Mouse (Mus musculus): ENCODE measurements around the gene Ppp1r16b.

Ppp1r16b gene

DNA sequence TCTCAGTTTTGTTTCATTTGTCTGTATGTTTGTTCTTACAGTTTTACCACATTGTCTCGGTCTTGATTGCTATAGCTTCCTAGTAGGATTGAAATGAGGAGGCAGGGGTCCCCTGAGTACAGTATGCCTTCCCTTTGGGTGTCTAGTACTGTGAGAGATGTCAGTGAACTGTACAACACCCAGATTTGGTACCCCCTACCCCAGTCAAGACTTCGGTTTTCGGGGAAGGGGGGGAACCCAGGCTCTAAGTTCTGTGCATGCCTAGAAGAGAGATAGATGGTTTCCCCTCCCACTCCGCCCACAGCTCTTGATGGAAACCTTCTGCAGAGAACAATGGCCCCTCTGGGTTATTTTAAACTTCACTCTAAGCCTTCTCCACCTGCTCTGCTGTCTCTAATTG is at the start of gene Ppp1r16b:
TSS of gene Ppp1r16b (plus strand) at position 301 of the 400 bp plus-strand sequence.
- no peak for DNase-seq (ENCODE audit: low spot score in 2 of 2)

DNA sequence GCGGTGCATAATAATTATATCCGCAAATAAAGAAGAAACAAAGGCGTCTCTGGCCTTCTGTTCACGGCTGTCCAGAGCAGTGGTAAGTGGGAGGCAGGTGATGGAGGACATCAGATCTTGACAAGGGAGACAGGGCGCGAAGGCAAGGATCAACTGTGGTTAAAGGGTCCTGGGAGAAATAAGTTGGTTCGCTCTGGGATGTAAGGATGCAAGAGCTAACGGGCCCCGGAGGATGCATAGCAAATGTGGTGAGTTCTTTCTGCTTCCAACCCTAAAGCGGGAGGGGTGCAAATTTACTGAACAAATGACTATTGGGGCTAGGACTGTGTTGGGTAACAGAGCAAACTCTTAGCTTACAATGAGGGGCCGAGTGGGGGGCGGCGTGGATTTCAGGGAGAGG is 49.5 kb upstream of the Ppp1r16b start:
- no peak for DNase-seq (ENCODE audit: low spot score in 2 of 2)

DNA sequence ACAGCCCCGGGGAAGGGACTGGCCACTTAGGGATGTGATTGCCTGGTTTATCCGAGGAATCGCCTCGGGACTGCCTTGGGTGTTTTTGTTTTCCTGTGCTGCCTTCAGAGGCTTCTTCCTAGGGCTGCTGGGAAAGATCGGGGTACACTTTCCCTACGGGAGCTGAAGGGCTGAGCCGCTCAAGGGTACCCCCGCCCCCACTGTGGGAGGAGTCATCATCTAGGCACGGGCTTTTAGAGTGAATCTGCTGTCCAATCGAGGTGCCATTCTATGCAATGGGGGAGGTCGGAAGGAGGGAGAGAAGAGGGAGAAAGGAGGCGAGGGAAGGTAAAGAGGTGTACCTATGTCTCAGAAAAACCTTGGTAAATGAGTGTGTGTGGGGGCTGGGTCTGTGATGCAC is 48.9 kb upstream of the Ppp1r16b start:
- DNase-seq (ENCODE audit: low spot score in 2 of 2): no peak

DNA sequence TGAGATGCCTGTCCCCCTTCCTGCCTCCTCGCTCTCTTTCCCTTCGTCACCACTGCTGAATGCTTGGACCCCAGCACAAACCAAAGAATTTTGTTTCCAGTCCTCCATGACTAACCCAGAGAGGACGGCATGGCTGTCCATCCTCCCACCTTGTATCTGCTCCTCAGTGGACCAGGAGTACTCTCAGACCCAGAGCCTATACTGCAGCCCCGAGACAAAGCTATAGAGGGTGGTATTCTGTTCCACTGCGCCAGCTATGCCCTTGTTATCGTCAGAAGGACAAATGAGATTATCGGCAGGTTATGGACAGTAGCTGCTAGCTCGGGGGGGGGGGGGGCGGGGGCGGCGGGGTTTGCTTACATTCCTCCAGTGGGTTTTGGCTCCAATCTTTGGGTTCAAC is 48.4 kb upstream of the Ppp1r16b start:
- DNase-seq (ENCODE audit: low spot score in 2 of 2): no peak

DNA sequence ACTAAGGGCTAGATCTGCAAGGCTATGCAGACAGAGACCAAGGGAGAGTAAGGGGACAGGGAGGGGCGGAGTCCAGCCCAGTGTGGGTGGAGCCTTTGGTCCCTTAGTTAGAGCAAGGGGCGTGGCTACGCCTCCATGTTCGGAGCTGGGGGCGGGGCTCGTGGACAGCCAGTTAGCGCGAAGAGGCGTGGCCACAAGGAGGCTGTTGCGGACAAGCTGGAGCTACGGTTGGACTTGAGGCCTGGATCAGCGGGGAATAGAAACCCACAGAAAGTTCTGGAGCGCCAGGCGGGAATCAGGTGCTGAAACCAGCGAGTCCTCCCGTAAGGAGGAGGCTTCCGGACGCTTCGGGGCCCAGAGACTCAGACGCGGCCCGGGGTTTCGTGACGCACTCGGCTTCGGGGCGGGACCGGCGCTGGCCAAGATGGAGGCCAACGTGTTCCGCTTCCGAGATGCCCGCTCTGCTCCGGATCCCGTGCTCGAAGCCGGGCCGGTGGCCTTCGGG is 40.4 kb upstream of the Ppp1r16b start, which contains the start of gene Actr5:
TSS of gene Actr5 (plus strand) at position 171 of the 505 bp plus-strand sequence.
- peak; percentile 88 to 92 for DNase-seq (ENCODE audit: low spot score in 2 of 2)

DNA sequence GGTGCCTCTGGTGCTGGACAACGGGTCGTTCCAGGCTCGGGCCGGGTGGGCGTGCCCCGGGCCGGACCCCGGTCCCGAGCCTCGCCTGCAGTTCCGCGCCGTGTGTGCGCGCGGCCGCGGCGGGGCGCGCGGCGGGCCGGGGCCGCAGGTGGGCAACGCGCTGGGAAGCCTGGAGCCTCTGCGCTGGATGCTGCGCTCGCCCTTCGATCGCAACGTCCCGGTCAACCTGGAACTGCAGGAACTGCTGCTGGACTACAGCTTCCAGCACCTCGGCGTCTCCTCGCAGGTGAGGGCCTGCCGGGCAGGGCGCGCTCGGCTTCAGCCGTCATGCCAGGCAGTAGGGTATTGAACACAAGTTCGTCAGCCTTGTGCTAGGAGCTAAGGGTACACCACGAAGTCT is 40.0 kb upstream of the Ppp1r16b start:
- DNase-seq (ENCODE audit: low spot score in 2 of 2): peak in 1 of 2 experiments; percentile 42

DNA sequence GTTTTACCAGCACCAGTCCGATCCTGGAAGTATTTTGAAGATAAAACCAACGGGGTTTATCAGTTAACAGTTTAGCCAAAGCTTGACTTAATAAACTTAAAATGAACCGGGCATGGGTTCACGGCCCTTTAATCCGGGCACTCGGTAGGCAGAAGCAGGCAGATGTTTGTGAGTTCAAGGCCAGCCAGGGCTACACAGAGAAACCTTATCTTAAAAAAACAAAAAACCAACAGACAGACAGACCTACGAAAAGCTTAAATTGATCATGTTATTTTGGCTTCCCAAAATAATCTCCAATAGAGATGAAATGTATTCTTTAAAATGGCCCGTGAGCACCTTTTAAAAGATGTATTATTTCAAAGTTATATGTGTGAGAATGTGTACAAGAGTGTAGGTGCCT is 39.5 kb upstream of the Ppp1r16b start:
- no peak for DNase-seq (ENCODE audit: low spot score in 2 of 2)

DNA sequence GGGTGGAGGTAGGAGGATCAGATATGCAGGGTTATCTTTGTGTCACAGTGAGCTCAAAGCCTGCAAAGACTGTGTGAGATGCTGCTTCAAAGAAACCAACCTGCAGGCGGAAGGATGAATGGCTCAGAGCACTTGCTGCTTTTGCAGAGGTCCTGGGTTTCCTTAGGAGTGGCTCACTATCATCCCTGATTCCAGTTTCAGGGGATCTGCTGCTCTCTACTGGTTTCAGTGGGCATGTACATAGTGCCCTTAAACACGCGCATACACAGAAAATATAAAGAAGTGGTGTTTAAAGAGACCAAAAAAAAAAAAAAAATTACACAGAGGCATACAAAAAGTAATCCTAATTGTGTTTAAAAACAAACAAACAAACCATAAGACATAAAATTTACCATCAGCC is 36.3 kb upstream of the Ppp1r16b start:
- no peak for DNase-seq (ENCODE audit: low spot score in 2 of 2)

DNA sequence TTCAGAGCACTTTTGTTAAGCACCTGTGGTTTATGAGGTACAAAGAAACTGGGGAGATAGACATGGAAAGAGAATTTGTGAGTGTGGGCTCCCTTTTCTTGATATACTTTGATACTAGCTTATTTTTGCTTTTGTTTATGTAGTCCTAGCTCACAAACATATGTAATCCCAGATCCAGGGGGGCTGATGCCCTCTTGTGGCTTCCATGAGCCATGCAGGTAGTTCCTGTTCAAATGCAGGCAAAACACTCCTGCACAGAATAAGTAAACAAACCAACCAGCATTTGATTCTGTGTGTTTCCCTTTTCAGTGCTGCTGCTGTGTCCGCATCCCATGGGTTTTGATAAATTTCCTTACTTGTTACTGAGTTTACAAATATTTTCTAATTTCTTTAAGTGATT is 35.8 kb upstream of the Ppp1r16b start:
- no peak for DNase-seq (ENCODE audit: low spot score in 2 of 2)

DNA sequence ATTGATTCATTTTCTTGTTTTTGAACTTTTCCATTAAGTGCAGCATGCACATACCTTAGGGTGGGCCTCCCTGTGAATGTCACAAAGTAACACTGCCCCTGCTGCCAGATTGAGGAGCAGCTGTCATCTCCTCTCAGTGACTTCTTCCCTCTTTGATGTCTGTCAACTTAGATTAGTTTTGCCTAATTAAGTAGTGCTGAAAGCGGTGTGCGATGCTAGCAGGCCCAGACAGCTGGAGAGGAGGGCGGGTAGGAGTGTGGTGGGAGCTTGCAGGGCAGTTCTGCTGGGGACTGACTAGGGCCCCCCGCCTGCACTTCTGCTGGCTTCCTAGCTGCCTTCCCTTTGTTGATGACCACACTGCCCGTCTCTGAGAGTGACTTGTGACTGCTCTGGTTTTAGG is 33.3 kb upstream of the Ppp1r16b start:
- no peak for DNase-seq (ENCODE audit: low spot score in 2 of 2)

DNA sequence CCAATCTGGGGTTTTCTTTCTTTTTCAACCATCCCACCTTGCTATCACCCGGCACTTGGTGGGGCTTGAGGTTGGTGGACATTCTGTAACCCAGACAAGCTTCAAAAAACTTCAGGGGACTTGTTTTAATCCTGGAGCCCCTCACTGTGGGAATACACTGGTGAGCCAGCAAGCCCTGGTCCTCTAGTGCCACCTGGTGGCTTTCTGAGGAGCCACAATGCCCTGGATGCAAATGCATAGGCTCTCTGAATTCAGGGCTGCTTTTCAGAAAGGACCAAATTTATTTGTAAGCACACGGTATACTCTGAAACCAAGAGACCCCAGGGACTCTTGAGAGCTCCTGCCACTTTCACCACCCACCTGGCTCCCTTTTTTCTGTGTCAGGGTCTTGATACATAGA is 23.3 kb upstream of the Ppp1r16b start:
- DNase-seq (ENCODE audit: low spot score in 2 of 2): peak; percentile 45 to 74

DNA sequence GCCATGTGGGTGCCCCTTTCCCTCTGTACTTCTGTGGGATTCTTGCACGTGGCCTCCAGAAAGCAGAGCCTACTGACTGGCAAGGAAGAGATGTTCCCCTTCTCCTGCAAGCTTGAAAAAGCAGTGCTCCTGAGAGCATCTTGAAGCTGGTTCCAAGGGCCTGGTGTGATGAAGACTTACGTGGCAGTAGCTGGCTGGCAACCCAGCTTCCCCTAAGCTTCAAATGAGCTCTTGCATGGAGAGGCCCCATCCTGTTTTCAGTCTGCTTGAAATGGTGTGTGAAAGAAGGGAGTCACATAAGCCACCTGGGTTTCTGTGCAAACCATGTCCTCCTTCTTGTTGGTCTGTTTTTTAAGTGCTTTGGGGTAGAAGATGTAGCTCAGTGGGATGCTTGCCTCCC is 22.6 kb upstream of the Ppp1r16b start:
- no peak for DNase-seq (ENCODE audit: low spot score in 2 of 2)

DNA sequence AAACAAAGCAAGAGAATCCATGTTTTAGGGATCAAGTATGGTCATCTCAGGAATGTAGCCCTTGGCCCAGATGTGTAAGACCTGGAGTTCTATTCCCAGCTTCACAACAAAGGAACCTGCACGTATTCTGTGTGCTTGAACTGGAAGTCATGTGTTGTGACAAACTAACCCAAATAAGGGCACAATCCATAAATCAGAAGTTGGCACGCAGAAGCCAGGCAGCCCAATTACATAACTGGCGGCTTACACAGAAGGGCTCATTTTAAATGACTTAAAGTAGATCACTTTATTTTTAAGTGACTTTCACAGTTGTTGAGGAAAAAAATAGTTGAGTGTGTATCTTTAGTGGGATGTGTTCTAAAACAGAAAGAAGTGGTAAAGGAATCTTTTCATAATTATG is 21.4 kb upstream of the Ppp1r16b start:
- DNase-seq (ENCODE audit: low spot score in 2 of 2): no peak

DNA sequence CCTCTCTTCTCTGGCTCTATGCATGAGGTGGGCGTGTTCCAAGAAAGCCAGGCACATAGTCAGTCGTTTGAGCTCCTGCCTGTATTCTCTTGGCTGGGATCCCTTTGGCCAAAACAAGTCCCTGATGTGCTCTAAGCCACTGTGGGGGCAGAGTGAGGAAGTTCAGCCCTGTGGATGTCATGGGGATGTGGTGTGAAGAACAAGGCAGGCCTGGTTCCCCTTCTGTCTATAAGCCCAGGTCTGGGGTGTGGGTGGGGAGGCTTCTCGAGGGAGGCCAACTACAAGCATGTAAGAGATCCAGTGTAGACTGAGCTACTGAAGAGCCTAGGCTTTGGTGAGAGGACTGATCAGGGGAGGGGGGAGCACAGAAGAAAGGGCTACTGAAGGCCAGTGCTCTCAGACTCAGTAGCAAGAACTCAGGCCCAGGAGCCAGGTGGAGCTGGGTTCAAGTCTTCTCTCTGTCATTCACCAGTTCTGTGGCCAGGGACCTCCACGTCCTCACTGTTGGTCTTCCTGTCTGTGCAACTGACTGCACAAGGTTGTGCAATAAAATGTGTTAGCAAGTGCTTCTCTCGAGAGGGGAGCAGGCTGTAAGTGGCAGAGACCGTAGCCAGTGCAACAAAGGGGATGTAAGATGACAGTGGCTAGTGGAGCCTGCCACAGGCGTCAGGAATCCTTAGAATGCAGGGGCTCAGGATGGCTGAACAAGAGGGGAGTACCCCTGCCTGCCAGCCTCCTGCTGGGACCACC is 13.9 kb upstream of the Ppp1r16b start:
- no peak for DNase-seq (ENCODE audit: low spot score in 2 of 2)

DNA sequence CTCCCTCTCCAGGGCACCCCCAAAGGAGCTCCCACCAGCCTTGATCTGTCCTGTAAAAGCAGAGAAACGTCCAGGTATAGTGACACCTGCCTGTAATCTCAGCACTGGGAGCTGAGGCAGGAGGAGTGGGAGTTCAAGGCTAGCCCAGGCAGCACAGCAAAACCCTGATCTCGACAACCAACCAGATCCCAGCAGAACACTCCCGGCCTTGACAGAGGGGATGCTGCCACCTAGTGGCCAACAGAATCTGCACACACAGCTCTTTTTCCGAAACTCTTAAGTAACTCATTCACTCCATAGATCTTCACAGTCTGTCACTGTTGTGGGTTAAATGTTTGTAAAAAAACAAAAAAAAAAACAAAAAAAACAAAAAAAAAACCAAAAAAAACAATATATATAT is 12.2 kb upstream of the Ppp1r16b start:
- peak; percentile 53 to 83 for DNase-seq (ENCODE audit: low spot score in 2 of 2)

DNA sequence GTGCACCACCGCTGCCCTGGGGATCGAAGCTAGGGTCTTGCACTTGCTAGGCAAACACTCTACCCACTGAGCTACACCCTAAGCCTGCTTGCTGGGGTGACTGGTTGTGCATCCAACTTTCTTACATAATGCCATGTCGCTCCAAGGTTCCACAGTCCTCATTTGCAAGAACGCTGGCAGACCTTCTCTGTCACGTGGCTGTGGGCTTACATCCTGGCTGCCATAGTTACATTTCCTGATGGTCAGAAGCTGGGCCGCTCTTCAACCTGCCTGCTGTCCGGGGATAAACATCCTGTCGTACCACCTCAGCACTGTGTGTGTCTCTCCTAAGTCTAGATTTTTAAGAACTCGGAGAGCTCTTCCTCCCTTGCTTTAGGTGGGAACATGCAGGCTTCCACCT is 10.5 kb upstream of the Ppp1r16b start:
- DNase-seq (ENCODE audit: low spot score in 2 of 2): no peak

DNA sequence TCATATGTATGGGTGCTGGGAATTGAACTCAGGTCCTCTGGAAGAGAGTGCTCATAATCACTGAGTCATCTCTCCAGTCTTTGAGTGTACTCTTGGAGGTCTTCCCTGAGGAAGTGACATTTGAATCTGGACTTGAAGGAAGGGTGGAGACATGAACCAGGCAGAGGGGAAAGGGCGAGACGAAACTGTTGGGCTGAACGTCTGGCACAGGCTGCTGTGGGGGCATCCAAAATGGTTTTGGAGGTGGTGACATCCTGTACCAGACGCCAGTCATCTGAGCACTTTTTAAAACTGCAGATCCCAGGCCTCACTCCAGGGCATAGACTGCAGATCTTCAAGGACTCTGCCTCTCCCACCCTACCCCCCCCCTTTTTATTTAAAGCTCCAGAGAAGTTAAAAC is 9.4 kb upstream of the Ppp1r16b start:
- no peak for DNase-seq (ENCODE audit: low spot score in 2 of 2)

DNA sequence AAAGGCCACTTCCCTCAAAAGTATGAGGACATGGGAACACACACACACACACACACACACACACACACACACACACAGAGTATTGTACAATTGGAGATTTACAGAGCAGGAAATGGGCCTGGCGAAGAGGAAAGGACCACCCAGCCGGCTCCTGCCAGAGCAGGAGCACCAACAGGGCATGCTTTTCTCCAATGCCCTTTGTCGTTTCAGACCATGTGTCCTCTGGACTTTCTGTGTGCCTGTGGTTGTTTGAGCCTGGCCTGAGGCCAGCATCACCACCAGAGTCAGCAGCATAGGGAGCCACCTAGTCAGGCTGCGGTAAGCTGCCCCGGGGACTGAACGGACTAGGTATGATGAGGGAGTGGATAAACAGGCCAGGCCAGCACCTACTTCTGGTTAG is 6.4 kb upstream of the Ppp1r16b start:
- DNase-seq (ENCODE audit: low spot score in 2 of 2): no peak

DNA sequence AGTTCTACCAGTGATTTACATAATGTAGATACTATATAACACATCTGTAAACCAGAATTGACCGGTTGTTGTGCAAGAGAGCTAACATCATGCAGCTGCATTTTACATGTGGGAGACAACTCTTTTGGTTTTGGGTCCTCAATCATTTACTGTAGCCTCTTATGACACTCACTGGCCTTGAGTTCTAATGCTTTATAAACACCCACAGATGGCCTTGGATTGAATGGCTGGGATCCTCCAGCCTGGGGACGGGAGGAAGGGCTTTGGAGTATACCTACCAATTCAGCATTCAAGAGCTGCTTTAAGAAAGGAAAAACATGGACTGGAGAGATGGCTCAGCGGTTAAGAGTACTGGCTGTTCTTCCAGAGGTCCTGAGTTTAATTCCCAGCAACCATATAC is 5.9 kb upstream of the Ppp1r16b start:
- DNase-seq (ENCODE audit: low spot score in 2 of 2): no peak

DNA sequence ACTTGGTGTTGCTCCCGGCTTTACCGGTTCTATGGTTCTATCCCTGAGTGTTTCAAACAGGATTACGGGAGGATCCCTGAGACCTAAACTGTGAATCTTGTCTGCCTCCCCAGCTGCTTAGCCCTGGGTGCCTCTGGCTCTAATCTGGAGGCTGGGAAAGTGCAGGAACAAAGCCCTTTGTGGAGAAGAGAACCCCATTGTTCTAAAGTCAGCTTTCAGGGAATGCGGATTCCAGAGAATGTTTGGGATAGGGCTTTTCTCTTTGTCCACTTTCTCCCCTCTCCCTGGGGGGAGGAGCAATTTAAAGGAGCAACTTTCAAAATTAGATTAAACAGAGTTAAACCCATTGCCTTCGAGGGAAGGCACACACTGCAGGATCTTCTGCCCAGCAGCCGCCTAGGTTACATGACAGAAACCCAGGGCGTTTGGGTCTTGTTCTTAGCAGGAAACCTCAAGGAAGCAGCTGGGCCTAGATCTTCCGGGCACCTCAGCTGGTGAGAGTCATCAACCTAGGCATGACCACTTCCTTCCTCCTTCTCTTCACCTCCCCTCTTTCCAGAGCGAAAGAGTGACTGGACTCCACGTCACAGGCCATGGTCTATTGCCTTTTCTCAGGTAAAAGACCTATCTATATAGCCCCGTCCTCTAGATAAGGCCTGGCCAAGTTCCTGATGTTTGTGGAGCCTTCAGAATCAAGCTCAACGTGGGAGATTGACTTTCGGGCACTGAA is 1.0 kb downstream of the Ppp1r16b start:
- peak; percentile 61 to 66 for DNase-seq (ENCODE audit: low spot score in 2 of 2)

DNA sequence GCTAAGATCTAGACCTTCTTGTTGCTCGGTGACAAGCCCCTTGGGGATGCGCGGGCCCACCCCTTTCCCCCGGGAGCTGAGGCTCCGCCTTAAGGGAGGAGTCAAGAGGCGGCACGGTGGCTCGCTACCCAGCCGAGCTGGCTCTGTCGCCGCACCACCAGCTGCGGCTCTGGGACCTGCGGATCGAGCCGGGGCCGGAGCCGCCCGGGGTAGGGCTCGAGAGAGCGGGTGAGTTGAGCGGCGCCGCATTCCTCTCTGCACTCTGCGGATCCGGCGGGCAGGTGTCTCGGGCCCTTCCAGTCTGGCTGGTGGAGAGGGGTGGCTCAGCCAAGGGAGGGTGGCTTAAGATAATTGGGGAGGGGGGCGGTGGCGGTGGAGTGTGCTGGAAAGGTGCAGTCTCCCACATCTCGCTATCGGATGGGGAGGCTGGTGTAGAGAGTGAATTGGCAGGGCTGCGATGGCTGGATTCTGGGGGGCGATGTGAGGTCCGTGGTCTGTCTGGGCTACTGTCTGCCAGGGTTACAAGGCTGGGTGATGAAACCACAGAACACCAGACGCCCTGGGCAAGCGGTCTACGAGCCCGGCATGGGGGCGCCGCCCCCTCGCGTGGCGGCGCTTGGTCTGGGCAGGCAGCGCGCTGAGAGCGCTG is 1.9 kb downstream of the Ppp1r16b start:
- DNase-seq (ENCODE audit: low spot score in 2 of 2): peak; percentile 81 to 84

DNA sequence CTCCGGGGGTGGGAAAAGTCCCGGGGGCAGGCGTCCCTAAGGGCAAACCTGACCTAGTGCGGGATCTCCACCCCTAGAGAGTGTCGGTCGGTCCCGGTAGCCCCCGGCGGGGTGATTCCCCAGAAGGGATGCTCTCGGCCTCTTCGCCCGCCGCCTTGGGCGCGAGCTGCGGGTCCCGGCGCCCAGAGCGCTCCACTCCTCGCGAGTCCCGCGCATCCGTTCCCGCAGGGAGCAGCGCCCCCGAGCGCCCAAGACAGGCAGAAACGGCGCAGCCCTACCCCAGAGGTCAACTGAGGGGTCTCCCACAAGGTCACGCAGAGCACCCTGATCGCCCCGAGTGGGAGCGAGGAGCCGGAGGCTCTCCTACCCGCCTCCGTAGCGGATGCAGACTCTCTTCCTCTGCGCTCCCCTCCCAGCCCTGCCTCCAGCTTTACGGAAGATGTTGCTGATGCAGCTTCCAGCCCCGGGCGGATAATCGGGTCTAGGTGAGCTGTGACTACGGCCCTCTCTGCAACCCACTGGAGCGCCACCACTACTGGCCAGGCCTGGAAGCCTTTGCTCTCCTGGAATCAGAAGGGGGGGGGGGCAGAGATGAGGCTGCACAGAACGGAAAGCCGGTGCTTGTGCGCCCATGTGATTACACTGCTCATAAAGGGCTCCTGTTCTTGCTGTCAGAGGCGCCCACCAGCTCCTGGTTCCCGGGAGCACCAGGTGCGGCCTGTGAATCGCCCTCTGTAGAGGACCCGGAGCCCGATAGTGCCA is 2.7 kb downstream of the Ppp1r16b start:
- peak; percentile 66 to 68 for DNase-seq (ENCODE audit: low spot score in 2 of 2)
